Mouse (Mus musculus) MN1 (cell line): ENCODE measurements at regions not wholly inside any gene's neighbourhood (a gene's known extent, or its start where the extent isn't known, plus 50 kb on each side); places are given as distances from the start of the nearest gene placed in this dataset.
A peak's percentile ranks its signal among the peaks of the same experiment; 100 is the strongest.

ENCODE experiments used
- DNase-seq: peaks from one replicate; pipeline ENCODE4 v3.0.0-alpha.2; 2016; ENCODE audit warnings: low spot score

- DNase-seq, result no peak
These were observed 54.0 kb downstream of the Foxi1 start for GRCm38 (mm10) chr11:34153749-34154525.

- DNase-seq, result peak; percentile 56
These were observed 51.1 kb upstream of the 4930469K13Rik start for GRCm38 (mm10) chr11:34149370-34149976.
